Mouse (Mus musculus) intestine, embryonic 14.5 days (tissue): Measurements from ENCODE around the gene Thbs4. TPM values are rescaled to one million over a fixed set of nuclear protein-coding genes. Genes with fewer than 3 reads are reported as not detected.

ENCODE experiments used
- ATAC-seq: fragments of 200-750 bp; cut with Nextera tagmentation; replicated peaks from 2 replicates; pipeline ENCODE4 v1.8.0; 2017; ENCODE audit warnings: low read depth, moderate number of reproducible peaks, moderate TSS enrichment, moderate library complexity; ENCODE audit not compliant: low FRiP score, low TSS enrichment
- DNase-seq: peaks from one replicate; pipeline ENCODE4 v3.0.0-alpha.2; 2018; ENCODE audit warnings: low spot score
- H3K27ac ChIP-seq: fragments of 300-500 bp; sonication (generic); 2 replicates; pipeline ENCODE4 v1.5.1; 2014; ENCODE audit warnings: low read depth, mild to moderate bottlenecking, control low read depth
- H3K27me3 ChIP-seq: fragments of 300-500 bp; sonication (generic); replicated peaks from 2 replicates; pipeline ENCODE4 v1.6.1; 2014; ENCODE audit warnings: low read length, control low read depth; ENCODE audit not compliant: control insufficient read depth, insufficient read depth
- H3K36me3 ChIP-seq: fragments of 300-500 bp; sonication (generic); 2 replicates; pipeline ENCODE4 v1.6.1; 2014; ENCODE audit warnings: low read length, control low read depth; ENCODE audit not compliant: control insufficient read depth, insufficient read depth
- H3K4me1 ChIP-seq: fragments of 300-500 bp; sonication (generic); replicated peaks from 2 replicates; pipeline ENCODE4 v1.6.1; 2014; ENCODE audit warnings: low read length, control low read depth, mixed read lengths; ENCODE audit not compliant: control insufficient read depth, insufficient read depth
- H3K4me2 ChIP-seq: fragments of 300-500 bp; sonication (generic); 2 replicates; pipeline ENCODE4 v1.6.1; 2014; ENCODE audit warnings: low read length
- H3K4me3 ChIP-seq: fragments of 300-500 bp; sonication (generic); 2 replicates; pipeline ENCODE4 v1.5.1; 2014; ENCODE audit warnings: low read depth, low read length, control low read depth, mixed read lengths
- H3K9ac ChIP-seq: fragments of 300-500 bp; sonication (generic); 2 replicates; pipeline ENCODE4 v1.6.1; 2014; ENCODE audit warnings: mild to moderate bottlenecking, low read length
- H3K9me3 ChIP-seq: fragments of 300-500 bp; sonication (generic); 2 replicates; pipeline ENCODE4 v1.6.1; 2016; ENCODE audit warnings: low read length, control low read depth; ENCODE audit not compliant: control insufficient read depth
- WGBS: fragments of 180-500 bp; shearing (Covaris S2); extraction: QIAGEN DNeasy Blood & Tissue Kit; methylation state at CpG from one replicate; pipeline ENCODE4 v1.1.7; 2014; 5-methylcytosine and 5-hydroxymethylcytosine counted together
- polyA plus RNA-seq: library from polyadenylated mRNA; unstranded; fragments of >200 nt; fragmentation: Nextera tagmentation; extraction: Ambion mirVana; gene quantifications from 2 replicates; pipeline ENCODE4 v1.2.1, GENCODE M21; 2014

Gene Thbs4
- polyA plus RNA-seq, 1 experiment from 2014 or later, result 30.2 TPM

- H3K4me1 ChIP-seq, result 0 out of 2 replicates have a peak, but pooled peaks cover 7% of the 10 kb centered on the region
- no peak overlapping the region for H3K9ac ChIP-seq
- no peak overlapping the region for H3K27ac ChIP-seq
- ATAC-seq, result no peak
- no peak overlapping the region for H3K4me2 ChIP-seq
- no peaks in the 10 kb centered on the region for H3K27me3 ChIP-seq
- H3K9me3 ChIP-seq, result no peaks in the 10 kb centered on the region
- no peaks in the 10 kb centered on the region for H3K36me3 ChIP-seq
- no peak for DNase-seq
- 77% methylated on average over 7 of the region's 7 CpGs for WGBS
- no peak overlapping the region for H3K4me3 ChIP-seq
Measured at GRCm38 (mm10) chr13:92755036-92755435, 39.6 kb downstream of the Thbs4 start.

DNA sequence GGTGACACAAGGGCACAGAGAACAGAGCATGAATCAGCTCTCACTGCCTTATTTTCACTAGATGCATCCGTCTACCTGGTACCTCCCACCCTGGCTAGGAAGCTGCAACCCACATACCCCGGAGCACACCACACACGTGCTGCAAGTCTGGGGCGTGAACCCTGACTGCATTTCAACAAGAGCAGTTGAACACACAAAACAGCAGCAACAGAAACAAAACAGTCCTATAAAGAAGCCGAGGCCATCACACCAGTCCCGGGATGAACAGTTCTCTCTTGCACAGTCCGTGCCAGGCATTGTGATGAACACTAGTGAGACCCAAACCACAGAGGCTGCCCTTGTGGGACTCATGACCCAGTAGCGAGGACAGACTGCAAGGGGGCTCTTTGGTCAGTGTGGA lies 40.9 kb downstream of the Thbs4 start:
- Histone ChIP-seq H3K9me3 (no peaks in the 10 kb centered on the region), H3K4me2 (no peak overlapping the region), H3K36me3 (no peaks in the 10 kb centered on the region), H3K4me1 (0 out of 2 replicates have a peak, but pooled peaks cover 7% of the 10 kb centered on the region), H3K4me3 (no peak overlapping the region), H3K9ac (no peak overlapping the region), H3K27me3 (no peaks in the 10 kb centered on the region), H3K27ac (no peak overlapping the region)
- WGBS, result 87% methylated on average over 8 of the region's 8 CpGs
- no peak for ATAC-seq
- DNase-seq, result no peak

- Histone ChIP-seq H3K4me2 (no peak overlapping the region), H3K4me1 (0 out of 2 replicates have a peak, but pooled peaks cover 7% of the 10 kb centered on the region), H3K36me3 (no peaks in the 10 kb centered on the region), H3K27me3 (no peaks in the 10 kb centered on the region), H3K9me3 (no peaks in the 10 kb centered on the region), H3K4me3 (no peak overlapping the region), H3K9ac (no peak overlapping the region), H3K27ac (no peak overlapping the region)
- ATAC-seq (no peak; the same call in 1 of the 2 replicates), DNase-seq (peak; percentile 86)
- WGBS, result 66% methylated on average over 21 of the region's 21 CpGs
Measured at GRCm38 (mm10) chr13:92751726-92752565, 42.7 kb downstream of the Thbs4 start.

- no peak overlapping the region for H3K27ac ChIP-seq
- H3K4me1 ChIP-seq, result 0 out of 2 replicates have a peak, but pooled peaks cover 7% of the 10 kb centered on the region
- H3K9ac ChIP-seq, result no peak overlapping the region
- H3K4me3 ChIP-seq, result no peak overlapping the region
- 18% methylated on average over 7 of the region's 7 CpGs for WGBS
- H3K4me2 ChIP-seq, result peak overlapping the region; percentile 15; the same call in 1 of the 2 replicates
- no peaks in the 10 kb centered on the region for H3K36me3 ChIP-seq
- no peaks in the 10 kb centered on the region for H3K9me3 ChIP-seq
- peak; percentile 74 for ATAC-seq
- peak; percentile 83 for DNase-seq
- H3K27me3 ChIP-seq, result no peaks in the 10 kb centered on the region
Measured at GRCm38 (mm10) chr13:92750976-92751518, 43.6 kb downstream of the Thbs4 start.

DNA sequence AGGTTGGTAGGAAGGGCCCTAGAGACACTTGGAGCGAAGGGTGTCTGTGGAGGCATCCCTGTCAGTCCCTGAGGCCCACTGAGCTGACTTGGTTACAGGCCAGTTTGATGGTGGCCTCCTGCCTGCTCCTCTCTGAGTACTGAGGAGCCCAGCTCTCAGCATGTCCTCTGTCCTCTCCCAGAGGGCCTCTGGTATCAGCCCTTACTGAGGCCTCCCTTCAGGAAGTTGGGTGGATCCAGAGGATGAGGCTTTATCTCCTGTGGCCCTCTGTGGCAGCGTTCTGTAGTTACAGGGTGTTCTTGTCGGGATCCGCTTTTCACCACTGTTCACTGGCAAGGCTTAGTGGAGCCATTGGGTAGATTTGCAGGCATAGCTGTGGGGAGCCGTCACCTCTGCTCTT lies 51.3 kb downstream of the Thbs4 start:
- ATAC-seq (no peak), DNase-seq (no peak)
- no peak overlapping the region for H3K9ac ChIP-seq
- H3K36me3 ChIP-seq, result no peaks in the 10 kb centered on the region
- no peak overlapping the region for H3K4me2 ChIP-seq
- H3K4me1 ChIP-seq, result peaks cover 8% of the 10 kb centered on the region
- WGBS, result 82% methylated on average over 5 of the region's 5 CpGs
- no peaks in the 10 kb centered on the region for H3K9me3 ChIP-seq
- no peaks in the 10 kb centered on the region for H3K27me3 ChIP-seq
- no peak overlapping the region for H3K27ac ChIP-seq
- no peak overlapping the region for H3K4me3 ChIP-seq

DNA sequence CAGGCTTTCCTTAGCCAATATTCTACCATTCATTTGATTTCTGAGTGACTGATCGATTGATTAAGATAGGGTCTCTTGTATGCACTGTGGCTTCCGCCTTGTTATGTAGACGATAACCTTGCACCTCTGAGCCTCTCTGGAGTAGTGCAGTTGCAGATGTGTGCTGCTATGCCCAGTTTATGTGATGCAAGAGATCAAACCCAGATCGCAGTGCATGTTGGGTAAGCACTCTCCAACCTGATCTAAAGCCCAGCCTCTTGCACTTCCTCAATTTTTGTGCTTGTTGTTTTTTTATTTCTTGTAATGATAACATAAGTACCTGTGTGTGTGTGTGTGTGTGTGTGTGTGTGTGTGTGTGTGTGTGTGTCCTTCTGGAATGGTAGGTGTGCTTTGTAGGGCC lies 51.7 kb downstream of the Thbs4 start:
- peaks cover 8% of the 10 kb centered on the region for H3K4me1 ChIP-seq
- no peak overlapping the region for H3K27ac ChIP-seq
- ATAC-seq (no peak), DNase-seq (no peak)
- no peak overlapping the region for H3K9ac ChIP-seq
- H3K4me2 ChIP-seq, result no peak overlapping the region
- WGBS, result 89% methylated on average over 4 of the region's 4 CpGs
- H3K36me3 ChIP-seq, result no peaks in the 10 kb centered on the region
- H3K4me3 ChIP-seq, result no peak overlapping the region
- no peaks in the 10 kb centered on the region for H3K9me3 ChIP-seq
- H3K27me3 ChIP-seq, result no peaks in the 10 kb centered on the region

- no peak overlapping the region for H3K9ac ChIP-seq
- no peaks in the 10 kb centered on the region for H3K9me3 ChIP-seq
- peaks cover 8% of the 10 kb centered on the region for H3K4me1 ChIP-seq
- ATAC-seq, result peak; percentile 54; the same call in 1 of the 2 replicates
- H3K4me2 ChIP-seq, result no peak overlapping the region
- no peak for DNase-seq
- no peak overlapping the region for H3K4me3 ChIP-seq
- no peaks in the 10 kb centered on the region for H3K27me3 ChIP-seq
- H3K36me3 ChIP-seq, result no peaks in the 10 kb centered on the region
- H3K27ac ChIP-seq, result no peak overlapping the region
- 11% methylated on average over 2 of the region's 2 CpGs for WGBS
Measured at GRCm38 (mm10) chr13:92740671-92741270, 53.8 kb downstream of the Thbs4 start.

- Histone ChIP-seq H3K36me3 (no peaks in the 10 kb centered on the region), H3K4me3 (no peak overlapping the region), H3K9me3 (no peaks in the 10 kb centered on the region), H3K27me3 (no peaks in the 10 kb centered on the region), H3K4me1 (peaks cover 8% of the 10 kb centered on the region), H3K4me2 (no peak overlapping the region), H3K27ac (no peak overlapping the region), H3K9ac (no peak overlapping the region)
- DNase-seq (no peak), ATAC-seq (no peak)
- 88% methylated on average over 3 of the region's 3 CpGs for WGBS
Measured at GRCm38 (mm10) chr13:92739858-92740257, 54.8 kb downstream of the Thbs4 start.
